Mouse (Mus musculus): ENCODE measurements around the gene Retreg1. TPM values are rescaled to one million over a fixed set of nuclear protein-coding genes. Genes with fewer than 3 reads are reported as not detected.
A peak's percentile ranks its signal among the peaks of the same experiment; 100 is the strongest.

The Retreg1 gene
- total RNA-seq, 2 experiments from 2014 or later: 101 to 102 TPM

GRCm38 (mm10) chr15:25879229-25879628 is 36.2 kb downstream of the Retreg1 start:
- DNase-seq (ENCODE audit: low spot score in 2 of 2): no peak

- no peak for DNase-seq (ENCODE audit: low spot score in 2 of 2)
Observed at GRCm38 (mm10) chr15:25880192-25880591, 37.2 kb downstream of the Retreg1 start.

GRCm38 (mm10) chr15:25882002-25882401 is 39.0 kb downstream of the Retreg1 start:
- no peak for DNase-seq (ENCODE audit: low spot score in 2 of 2)

GRCm38 (mm10) chr15:25884416-25884958 is 41.5 kb downstream of the Retreg1 start:
- no peak for DNase-seq (ENCODE audit: low spot score in 2 of 2)

GRCm38 (mm10) chr15:25886581-25887011 is 43.6 kb downstream of the Retreg1 start:
- peak in 1 of 2 experiments; percentile 71 for DNase-seq (ENCODE audit: low spot score in 2 of 2)

- DNase-seq (ENCODE audit: low spot score in 2 of 2): no peak
Observed at GRCm38 (mm10) chr15:25889927-25890326, 46.9 kb downstream of the Retreg1 start.

GRCm38 (mm10) chr15:25891556-25891955 is 48.6 kb downstream of the Retreg1 start:
- DNase-seq (ENCODE audit: low spot score in 2 of 2): no peak

- DNase-seq (ENCODE audit: low spot score in 2 of 2): no peak
Observed at GRCm38 (mm10) chr15:25893327-25893726, 50.3 kb downstream of the Retreg1 start.

- no peak for DNase-seq (ENCODE audit: low spot score in 2 of 2)
Observed at GRCm38 (mm10) chr15:25896783-25897182, 53.8 kb downstream of the Retreg1 start.

GRCm38 (mm10) chr15:25897617-25898016 is 54.6 kb downstream of the Retreg1 start:
- DNase-seq (ENCODE audit: low spot score in 2 of 2): no peak

- no peak for DNase-seq (ENCODE audit: low spot score in 2 of 2)
Observed at GRCm38 (mm10) chr15:25899021-25899420, 56.0 kb downstream of the Retreg1 start.

- peak; percentile 66 to 81 for DNase-seq (ENCODE audit: low spot score in 2 of 2)
Observed at GRCm38 (mm10) chr15:25900540-25900939, 57.6 kb downstream of the Retreg1 start.

GRCm38 (mm10) chr15:25902931-25903615 is 60.1 kb downstream of the Retreg1 start:
- no peak for DNase-seq (ENCODE audit: low spot score in 2 of 2)

- no peak for DNase-seq (ENCODE audit: low spot score in 2 of 2)
Observed at GRCm38 (mm10) chr15:25904435-25905021, 61.5 kb downstream of the Retreg1 start.

GRCm38 (mm10) chr15:25909783-25910494 is 67.0 kb downstream of the Retreg1 start:
- no peak for DNase-seq (ENCODE audit: low spot score in 2 of 2)

- DNase-seq (ENCODE audit: low spot score in 2 of 2): no peak
Observed at GRCm38 (mm10) chr15:25910495-25910865, 67.5 kb downstream of the Retreg1 start.

- no peak for DNase-seq (ENCODE audit: low spot score in 2 of 2)
Observed at GRCm38 (mm10) chr15:25910924-25911323, 67.9 kb downstream of the Retreg1 start.

- DNase-seq (ENCODE audit: low spot score in 2 of 2): no peak
Observed at GRCm38 (mm10) chr15:25912911-25913310, 69.9 kb downstream of the Retreg1 start.

GRCm38 (mm10) chr15:25913659-25914058 is 70.7 kb downstream of the Retreg1 start:
- no peak for DNase-seq (ENCODE audit: low spot score in 2 of 2)

GRCm38 (mm10) chr15:25914160-25914559 is 71.2 kb downstream of the Retreg1 start:
- no peak for DNase-seq (ENCODE audit: low spot score in 2 of 2)

GRCm38 (mm10) chr15:25915013-25915412 is 72.0 kb downstream of the Retreg1 start:
- DNase-seq (ENCODE audit: low spot score in 2 of 2): no peak
